Mouse (Mus musculus): ENCODE data around the gene Col23a1. TPM values are rescaled to one million over a fixed set of nuclear protein-coding genes. Genes with fewer than 3 reads are reported as not detected.

The Col23a1 gene
- total and polyA plus RNA-seq, 3 experiments, result 1.1 to 1.7 (median 1.3) TPM

GRCm38 (mm10) chr11:51329837-51330714, 40.4 kb downstream of the Col23a1 start:
- Histone ChIP-seq H3K27ac (no peak overlapping the region), H3K9ac (ENCODE audit: low read depth, low read length) (no peak overlapping the region), H3K4me3 (no peak overlapping the region), H3K36me3 (ENCODE audit: control insufficient read depth, insufficient read depth, low read length) (no peaks in the 10 kb centered on the region), H3K27me3 (ENCODE audit: control insufficient read depth, insufficient read depth, low read length) (no peaks in the 10 kb centered on the region), H3K4me1 (ENCODE audit: control insufficient read depth, insufficient read depth, low read length) (peaks cover 2% of the 10 kb centered on the region; the same call in 1 of the 2 replicates), H3K79me2 (replicated peaks; ENCODE audit: control insufficient read depth, insufficient read depth, low read length) (no peaks in the 10 kb centered on the region)
- no peak for DNase-seq
- 64% methylated on average over 11 of the region's 11 CpGs for WGBS
- intact Hi-C loops (cut with DNase I), result loop anchor here (10.0 kb wide), 1 partner anchor 45 kb away; no protein-coding TSS in a partner anchor
- TF ChIP-seq EP300 (IDR thresholded peaks at IDR 0.05; ENCODE audit: insufficient read depth, low read depth, low read length) (no peak), POLR2A (IDR thresholded peaks at IDR 0.05; ENCODE audit: insufficient read depth, low read depth, low read length) (no peak), CTCF (IDR thresholded peaks at IDR 0.05) (no peak)

- WGBS, result 59% methylated on average over 5 of the region's 5 CpGs
- H3K79me2 ChIP-seq (replicated peaks; ENCODE audit: control insufficient read depth, insufficient read depth, low read length), result no peaks in the 10 kb centered on the region
- no peak for DNase-seq
Observed at GRCm38 (mm10) chr11:51334017-51334416, 44.3 kb downstream of the Col23a1 start.

GRCm38 (mm10) chr11:51337585-51337984, 47.9 kb downstream of the Col23a1 start:
- TF ChIP-seq EP300 (IDR thresholded peaks at IDR 0.05; ENCODE audit: insufficient read depth, low read depth, low read length) (no peak), CTCF (IDR thresholded peaks at IDR 0.05) (no peak), POLR2A (IDR thresholded peaks at IDR 0.05; ENCODE audit: insufficient read depth, low read depth, low read length) (no peak)
- H3K27ac ChIP-seq, result no peak overlapping the region
- intact Hi-C loops (cut with DNase I), result no loop called here
- peaks cover 1% of the 10 kb centered on the region; the same call in 1 of the 2 replicates for H3K4me1 ChIP-seq (ENCODE audit: control insufficient read depth, insufficient read depth, low read length)
- H3K4me3 ChIP-seq, result no peak overlapping the region
- H3K36me3 ChIP-seq (ENCODE audit: control insufficient read depth, insufficient read depth, low read length), result no peaks in the 10 kb centered on the region
- no peak for DNase-seq
- no peaks in the 10 kb centered on the region for H3K27me3 ChIP-seq (ENCODE audit: control insufficient read depth, insufficient read depth, low read length)
- WGBS, result 85% methylated on average over 6 of the region's 6 CpGs
- no peak overlapping the region for H3K9ac ChIP-seq (ENCODE audit: low read depth, low read length)
- no peaks in the 10 kb centered on the region for H3K79me2 ChIP-seq (replicated peaks; ENCODE audit: control insufficient read depth, insufficient read depth, low read length)

More at GRCm38 (mm10) chr11:51334017-51334416, 44.3 kb downstream of the Col23a1 start:
- no peaks in the 10 kb centered on the region for H3K27me3 ChIP-seq (ENCODE audit: control insufficient read depth, insufficient read depth, low read length)
- H3K36me3 ChIP-seq (ENCODE audit: control insufficient read depth, insufficient read depth, low read length), result no peaks in the 10 kb centered on the region
- H3K9ac ChIP-seq (ENCODE audit: low read depth, low read length), result no peak overlapping the region
- no peak overlapping the region for H3K4me3 ChIP-seq
- intact Hi-C loops (cut with DNase I), result no loop called here
- H3K4me1 ChIP-seq (ENCODE audit: control insufficient read depth, insufficient read depth, low read length), result peaks cover 3% of the 10 kb centered on the region; the same call in 1 of the 2 replicates
- TF ChIP-seq CTCF (IDR thresholded peaks at IDR 0.05) (no peak), EP300 (IDR thresholded peaks at IDR 0.05; ENCODE audit: insufficient read depth, low read depth, low read length) (no peak), POLR2A (IDR thresholded peaks at IDR 0.05; ENCODE audit: insufficient read depth, low read depth, low read length) (no peak)
- no peak overlapping the region for H3K27ac ChIP-seq

GRCm38 (mm10) chr11:51338416-51338815, 48.7 kb downstream of the Col23a1 start:
- no peak for TF ChIP-seq EP300 (IDR thresholded peaks at IDR 0.05; ENCODE audit: insufficient read depth, low read depth, low read length)
- no peak for TF ChIP-seq POLR2A (IDR thresholded peaks at IDR 0.05; ENCODE audit: insufficient read depth, low read depth, low read length)
- no peak for TF ChIP-seq CTCF (IDR thresholded peaks at IDR 0.05)
- Histone ChIP-seq H3K27me3 (ENCODE audit: control insufficient read depth, insufficient read depth, low read length) (no peaks in the 10 kb centered on the region), H3K4me1 (ENCODE audit: control insufficient read depth, insufficient read depth, low read length) (peaks cover 1% of the 10 kb centered on the region; the same call in 1 of the 2 replicates), H3K36me3 (ENCODE audit: control insufficient read depth, insufficient read depth, low read length) (no peaks in the 10 kb centered on the region), H3K9ac (ENCODE audit: low read depth, low read length) (no peak overlapping the region), H3K79me2 (replicated peaks; ENCODE audit: control insufficient read depth, insufficient read depth, low read length) (no peaks in the 10 kb centered on the region), H3K4me3 (no peak overlapping the region), H3K27ac (no peak overlapping the region)
- intact Hi-C loops (cut with DNase I), result no loop called here
- DNase-seq, result no peak
- WGBS, result 65% methylated on average over 7 of the region's 7 CpGs

- Histone ChIP-seq H3K27me3 (ENCODE audit: control insufficient read depth, insufficient read depth, low read length) (no peaks in the 10 kb centered on the region), H3K36me3 (ENCODE audit: control insufficient read depth, insufficient read depth, low read length) (no peaks in the 10 kb centered on the region), H3K4me3 (no peak overlapping the region), H3K9ac (ENCODE audit: low read depth, low read length) (no peak overlapping the region), H3K27ac (no peak overlapping the region), H3K4me1 (ENCODE audit: control insufficient read depth, insufficient read depth, low read length) (peaks cover 4% of the 10 kb centered on the region), H3K79me2 (replicated peaks; ENCODE audit: control insufficient read depth, insufficient read depth, low read length) (no peaks in the 10 kb centered on the region)
- no peak for DNase-seq
- intact Hi-C loops (cut with DNase I), result no loop called here
- WGBS, result 66% methylated on average over 2 of the region's 2 CpGs
- no peak for TF ChIP-seq CTCF (IDR thresholded peaks at IDR 0.05)
- TF ChIP-seq POLR2A (IDR thresholded peaks at IDR 0.05; ENCODE audit: insufficient read depth, low read depth, low read length), result no peak
- no peak for TF ChIP-seq EP300 (IDR thresholded peaks at IDR 0.05; ENCODE audit: insufficient read depth, low read depth, low read length)
Observed at GRCm38 (mm10) chr11:51341091-51341490, 51.4 kb downstream of the Col23a1 start.

- Histone ChIP-seq H3K27me3 (ENCODE audit: control insufficient read depth, insufficient read depth, low read length) (no peaks in the 10 kb centered on the region), H3K36me3 (ENCODE audit: control insufficient read depth, insufficient read depth, low read length) (no peaks in the 10 kb centered on the region), H3K79me2 (replicated peaks; ENCODE audit: control insufficient read depth, insufficient read depth, low read length) (no peaks in the 10 kb centered on the region), H3K9ac (ENCODE audit: low read depth, low read length) (no peak overlapping the region), H3K4me3 (no peak overlapping the region), H3K27ac (no peak overlapping the region), H3K4me1 (ENCODE audit: control insufficient read depth, insufficient read depth, low read length) (peaks cover 4% of the 10 kb centered on the region)
- DNase-seq, result peak; percentile 31 to 55
- TF ChIP-seq POLR2A (IDR thresholded peaks at IDR 0.05; ENCODE audit: insufficient read depth, low read depth, low read length) (no peak), EP300 (IDR thresholded peaks at IDR 0.05; ENCODE audit: insufficient read depth, low read depth, low read length) (no peak), CTCF (IDR thresholded peaks at IDR 0.05) (no peak)
- WGBS, result 74% methylated on average over 6 of the region's 6 CpGs
- intact Hi-C loops (cut with DNase I), result no loop called here
Observed at GRCm38 (mm10) chr11:51342776-51343175, 53.1 kb downstream of the Col23a1 start.

All from heart, adult 2 months (tissue).